Mouse (Mus musculus) liver, adult 2 months (tissue): ENCODE data around the gene Zfp398.

ENCODE experiments used
- CTCF ChIP-seq: fragments of 200-500 bp; IDR thresholded peaks from 2 replicates; pipeline ENCODE4 v1.5.1; 2011; ENCODE audit warnings: low read depth, low read length, control low read depth
- POLR2A ChIP-seq: fragments of 200-500 bp; IDR thresholded peaks from 2 replicates; pipeline ENCODE4 v1.6.1; 2011; ENCODE audit warnings: low read length, control low read depth; ENCODE audit not compliant: insufficient read depth; ENCODE audit errors: extremely low read depth

DNA sequence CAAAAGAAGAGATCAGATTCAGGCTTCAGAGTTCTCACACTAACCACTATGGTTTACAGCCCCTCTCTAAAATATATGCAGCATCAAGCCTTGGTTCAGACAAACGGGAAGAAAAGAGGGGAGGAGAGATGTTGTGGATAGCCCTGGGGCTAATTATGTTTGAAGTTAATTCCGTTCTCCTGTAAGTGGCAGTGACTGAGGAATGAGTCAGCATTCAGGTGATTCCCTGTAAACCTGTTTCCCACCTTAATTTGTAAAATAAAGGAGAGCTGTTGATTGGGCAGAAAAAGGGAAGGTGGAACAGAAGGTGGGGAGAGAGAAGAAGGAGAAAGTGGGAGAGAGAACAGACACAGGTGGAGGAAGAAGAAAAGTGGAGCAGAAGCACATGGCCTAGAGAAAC, 11.2 kb upstream of the Zfp398 start:
- TF ChIP-seq CTCF (no peak), POLR2A (no peak)
